Mouse (Mus musculus) embryonic facial prominence, embryonic 11.5 days (tissue): ENCODE measurements around the gene Ugt2b38. TPM values are rescaled to one million over a fixed set of nuclear protein-coding genes. Genes with fewer than 3 reads are reported as not detected.
"Not testable (repeated sequence)": the region's sequence is repeated elsewhere in the genome, so short reads cannot be mapped to it uniquely, and the experiment has no call there.

Experiments
- ATAC-seq: fragments of 200-750 bp; cut with Nextera tagmentation; replicated peaks from 2 replicates; pipeline ENCODE4 v1.8.0; 2017; ENCODE audit warnings: low read depth; ENCODE audit not compliant: insufficient number of reproducible peaks, low FRiP score, low TSS enrichment
- DNase-seq: peaks from one replicate; pipeline ENCODE4 v3.0.0-alpha.2; 2015; ENCODE audit warnings: low spot score
- H3K27ac ChIP-seq: fragments of 300-500 bp; sonication (generic); replicated peaks from 2 replicates; pipeline ENCODE4 v1.5.1; 2014; ENCODE audit warnings: mild to moderate bottlenecking, low read depth, low read length, control low read depth
- H3K27me3 ChIP-seq: fragments of 300-500 bp; sonication (generic); 2 replicates; pipeline ENCODE4 v1.6.1; 2014; ENCODE audit warnings: mild to moderate bottlenecking, low read length, moderate library complexity, mixed read lengths; ENCODE audit not compliant: control insufficient read depth, insufficient read depth
- H3K36me3 ChIP-seq: fragments of 300-500 bp; sonication (generic); replicated peaks from 2 replicates; pipeline ENCODE4 v1.6.1; 2014; ENCODE audit warnings: low read depth, mild to moderate bottlenecking, low read length, moderate library complexity, mixed read lengths; ENCODE audit not compliant: control insufficient read depth, insufficient read depth
- H3K4me1 ChIP-seq: fragments of 300-500 bp; sonication (generic); 2 replicates; pipeline ENCODE4 v1.6.1; 2014; ENCODE audit warnings: low read length, mixed read lengths; ENCODE audit not compliant: control insufficient read depth, insufficient read depth
- H3K4me2 ChIP-seq: fragments of 300-500 bp; sonication (generic); 2 replicates; pipeline ENCODE4 v1.6.1; 2014; ENCODE audit warnings: low read depth, mild to moderate bottlenecking, control low read depth, low read length, moderate library complexity
- H3K4me3 ChIP-seq: fragments of 300-500 bp; sonication (generic); 2 replicates; pipeline ENCODE4 v1.5.1; 2014; ENCODE audit warnings: low read depth, low read length, control low read depth
- H3K9ac ChIP-seq: fragments of 300-500 bp; sonication (generic); replicated peaks from 2 replicates; pipeline ENCODE4 v1.6.1; 2014; ENCODE audit warnings: mild to moderate bottlenecking, control low read depth, low read length
- H3K9me3 ChIP-seq: fragments of 300-500 bp; sonication (generic); replicated peaks from 2 replicates; pipeline ENCODE4 v1.6.1; 2016; ENCODE audit warnings: mild to moderate bottlenecking, low read length, inconsistent platforms, mixed read lengths; ENCODE audit not compliant: control insufficient read depth
- WGBS: fragments of 180-500 bp; shearing (Covaris S2); extraction: QIAGEN DNeasy Blood & Tissue Kit; methylation state at CpG from one replicate; pipeline ENCODE4 v1.1.7; 2014; 5-methylcytosine and 5-hydroxymethylcytosine counted together
- polyA plus RNA-seq: library from polyadenylated mRNA; unstranded; fragments of >200 nt; fragmentation: Nextera tagmentation; extraction: Ambion mirVana; gene quantifications from 2 replicates; pipeline ENCODE4 v1.2.1, GENCODE M21; 2014

Gene Ugt2b38
- polyA plus RNA-seq, result not detected in 2 replicates

GRCm38 (mm10) chr5:87424041-87424440 is at the start of gene Ugt2b38:
TSS of gene Ugt2b38 (minus strand) at chr5:87424203.
- not testable (repeated sequence) for H3K27ac ChIP-seq, ATAC-seq, H3K4me1 ChIP-seq, DNase-seq, H3K36me3 ChIP-seq, H3K27me3 ChIP-seq, H3K9ac ChIP-seq, H3K9me3 ChIP-seq, H3K4me2 ChIP-seq, H3K4me3 ChIP-seq
- 93% methylated on average over 1 of the region's 2 CpGs for WGBS

- H3K27ac ChIP-seq, result no peak overlapping the region
- H3K4me3 ChIP-seq, result no peak overlapping the region
- DNase-seq (no peak), ATAC-seq (no peak)
- WGBS, result 33% methylated on average over 1 of the region's 1 CpGs
- no peaks in the 10 kb centered on the region for H3K27me3 ChIP-seq
- H3K9ac ChIP-seq, result no peak overlapping the region
- H3K9me3 ChIP-seq, result no peaks in the 10 kb centered on the region
- no peak overlapping the region for H3K4me2 ChIP-seq
- H3K36me3 ChIP-seq, result no peaks in the 10 kb centered on the region
- H3K4me1 ChIP-seq, result no peaks in the 10 kb centered on the region
Observed at GRCm38 (mm10) chr5:87458810-87459209, 34.8 kb upstream of the Ugt2b38 start.

GRCm38 (mm10) chr5:87457701-87458100 is 33.7 kb upstream of the Ugt2b38 start:
- H3K4me2 ChIP-seq, result no peak overlapping the region
- H3K9me3 ChIP-seq, result no peaks in the 10 kb centered on the region
- no peak for ATAC-seq
- DNase-seq, result no peak
- H3K27me3 ChIP-seq, result no peaks in the 10 kb centered on the region
- H3K36me3 ChIP-seq, result no peaks in the 10 kb centered on the region
- no peak overlapping the region for H3K9ac ChIP-seq
- H3K27ac ChIP-seq, result no peak overlapping the region
- H3K4me3 ChIP-seq, result no peak overlapping the region
- no peaks in the 10 kb centered on the region for H3K4me1 ChIP-seq

- Histone ChIP-seq H3K4me3 (no peak overlapping the region), H3K36me3 (no peaks in the 10 kb centered on the region), H3K9ac (no peak overlapping the region), H3K4me1 (no peaks in the 10 kb centered on the region), H3K4me2 (no peak overlapping the region), H3K27ac (no peak overlapping the region), H3K9me3 (no peaks in the 10 kb centered on the region), H3K27me3 (no peaks in the 10 kb centered on the region)
- ATAC-seq, result no peak
- 95% methylated on average over 3 of the region's 3 CpGs for WGBS
- DNase-seq, result no peak
Observed at GRCm38 (mm10) chr5:87456216-87456850, 32.3 kb upstream of the Ugt2b38 start.

- no peak overlapping the region for H3K4me2 ChIP-seq
- H3K9ac ChIP-seq, result no peak overlapping the region
- no peak for DNase-seq
- H3K36me3 ChIP-seq, result no peaks in the 10 kb centered on the region
- ATAC-seq, result no peak
- H3K27me3 ChIP-seq, result no peaks in the 10 kb centered on the region
- no peaks in the 10 kb centered on the region for H3K9me3 ChIP-seq
- H3K27ac ChIP-seq, result no peak overlapping the region
- H3K4me3 ChIP-seq, result no peak overlapping the region
- H3K4me1 ChIP-seq, result no peaks in the 10 kb centered on the region
Observed at GRCm38 (mm10) chr5:87455519-87455918, 31.5 kb upstream of the Ugt2b38 start.

GRCm38 (mm10) chr5:87452514-87452913 is 28.5 kb upstream of the Ugt2b38 start:
- not testable (repeated sequence) for H3K4me1 ChIP-seq, H3K9ac ChIP-seq, ATAC-seq, H3K4me3 ChIP-seq, DNase-seq, H3K27ac ChIP-seq, H3K4me2 ChIP-seq, H3K27me3 ChIP-seq, H3K9me3 ChIP-seq, H3K36me3 ChIP-seq
- 80% methylated on average over 4 of the region's 5 CpGs for WGBS

- H3K9ac ChIP-seq, result no peak overlapping the region
- no peaks in the 10 kb centered on the region for H3K9me3 ChIP-seq
- no peaks in the 10 kb centered on the region for H3K27me3 ChIP-seq
- no peak overlapping the region for H3K27ac ChIP-seq
- no peaks in the 10 kb centered on the region for H3K4me1 ChIP-seq
- 44% methylated on average over 3 of the region's 3 CpGs for WGBS
- H3K4me2 ChIP-seq, result no peak overlapping the region
- DNase-seq, result peak; percentile 47
- H3K36me3 ChIP-seq, result no peaks in the 10 kb centered on the region
- no peak for ATAC-seq
- no peak overlapping the region for H3K4me3 ChIP-seq
Observed at GRCm38 (mm10) chr5:87436264-87436663, 12.3 kb upstream of the Ugt2b38 start.

GRCm38 (mm10) chr5:87425676-87426075 is 1.7 kb upstream of the Ugt2b38 start:
- ATAC-seq, result no peak
- H3K27me3 ChIP-seq, result no peaks in the 10 kb centered on the region
- WGBS, result 88% methylated on average over 3 of the region's 3 CpGs
- H3K4me2 ChIP-seq, result no peak overlapping the region
- H3K27ac ChIP-seq, result no peak overlapping the region
- H3K4me3 ChIP-seq, result no peak overlapping the region
- H3K4me1 ChIP-seq, result no peaks in the 10 kb centered on the region
- no peaks in the 10 kb centered on the region for H3K36me3 ChIP-seq
- no peaks in the 10 kb centered on the region for H3K9me3 ChIP-seq
- H3K9ac ChIP-seq, result no peak overlapping the region
- DNase-seq, result no peak
